17 mouse cellular contexts compared by ENCODE assay signal in genomic region chr13:83600301-83600700, GRCm38 (mm10).
"Had no signal": no experiment of that assay in that cellular context is flagged by ENCODE, and none has a peak within 500 bp of the region (broad histone marks: within the 10 kb centered on the region; RNA-seq: fewer than 3 reads in every experiment).

No protein-coding gene starts in this region.

- H3K27ac ChIP-seq: kidney, postnatal 0 days; left cerebral cortex, adult 2 months; liver, embryonic 13.5 days; neural tube, embryonic 12.5 days; neural tube, embryonic 15.5 days had no signal

- H3K9me3 ChIP-seq: liver, embryonic 13.5 days; neural tube, embryonic 12.5 days; neural tube, embryonic 15.5 days had no signal

- H3K4me2 ChIP-seq: liver, embryonic 13.5 days; lung, embryonic 14.5 days; midbrain, embryonic 11.5 days; neural tube, embryonic 12.5 days; neural tube, embryonic 15.5 days had no signal

- ATAC-seq: lung, postnatal 0 days had no signal

- H3K9ac ChIP-seq: liver, embryonic 13.5 days; lung, embryonic 14.5 days; neural tube, embryonic 12.5 days; neural tube, embryonic 15.5 days had no signal

- H3K27me3 ChIP-seq: liver, embryonic 13.5 days; neural tube, embryonic 12.5 days; neural tube, embryonic 15.5 days had no signal

- DNase-seq: kidney, adult 2 months; kidney, postnatal 36 days; layer of hippocampus, postnatal 36 days; liver, embryonic 13.5 days; lung, embryonic 14.5 days; midbrain, embryonic 14.5 days; retina, postnatal 1 day; right cerebral cortex, postnatal 25 days; spleen, adult 18-20 months; thymus, adult 18-20 months; thymus, postnatal 36 days had no signal

- H3K36me3 ChIP-seq: liver, embryonic 13.5 days; neural tube, embryonic 12.5 days; neural tube, embryonic 15.5 days had no signal

- H3K4me3 ChIP-seq: left cerebral cortex, adult 2 months; liver, embryonic 13.5 days; neural tube, embryonic 12.5 days; neural tube, embryonic 15.5 days had no signal
